Mouse (Mus musculus) gastrocnemius, postnatal 25 days (tissue): ENCODE data around the gene Tnrc6b. TPM values are rescaled to one million over a fixed set of nuclear protein-coding genes. Genes with fewer than 3 reads are reported as not detected.
"Not testable (repeated sequence)": the region's sequence is repeated elsewhere in the genome, so short reads cannot be mapped to it uniquely, and the experiment has no call there.

Experiments
- DNase-seq: peaks from one replicate; pipeline ENCODE4 v3.0.0; 2022
- total RNA-seq, 2 experiments: library from RNA; stranded (reverse); gene quantifications; 1 replicate in 1 of 2; 2 replicates in 1 of 2; pipeline ENCODE4 v1.2.3; 2021

The Tnrc6b gene
- total RNA-seq, 2 experiments from 2014 or later = 43.2 to 43.7 TPM

- no peak for DNase-seq
These were observed 9.4 kb upstream of the Tnrc6b start for GRCm38 (mm10) chr15:80701481-80702257.

- DNase-seq = no peak
These were observed 8.2 kb upstream of the Tnrc6b start for GRCm38 (mm10) chr15:80702910-80703309.

GRCm38 (mm10) chr15:80703495-80703894, 7.6 kb upstream of the Tnrc6b start:
- DNase-seq = no peak

GRCm38 (mm10) chr15:80704267-80704666, 6.8 kb upstream of the Tnrc6b start:
- peak; percentile 73 for DNase-seq

GRCm38 (mm10) chr15:80705828-80706549, 5.1 kb upstream of the Tnrc6b start:
- DNase-seq = peak; percentile 65

- DNase-seq = no peak
These were observed 4.5 kb upstream of the Tnrc6b start for GRCm38 (mm10) chr15:80706596-80706995.

GRCm38 (mm10) chr15:80707088-80707487, 4.0 kb upstream of the Tnrc6b start:
- DNase-seq = peak; percentile 52

GRCm38 (mm10) chr15:80709593-80709992, 1.5 kb upstream of the Tnrc6b start:
- peak; percentile 60 for DNase-seq

GRCm38 (mm10) chr15:80710257-80710607, 881 bp upstream of the Tnrc6b start:
- no peak for DNase-seq

- DNase-seq = peak; percentile 66
These were observed 463 bp downstream of the Tnrc6b start for GRCm38 (mm10) chr15:80711401-80712151.

GRCm38 (mm10) chr15:80714299-80714698, 3.2 kb downstream of the Tnrc6b start:
- no peak for DNase-seq

- no peak for DNase-seq
These were observed 5.6 kb downstream of the Tnrc6b start for GRCm38 (mm10) chr15:80716631-80717135.

- DNase-seq = no peak
These were observed 6.3 kb downstream of the Tnrc6b start for GRCm38 (mm10) chr15:80717431-80717830.

GRCm38 (mm10) chr15:80720249-80720648, 9.1 kb downstream of the Tnrc6b start:
- no peak for DNase-seq

GRCm38 (mm10) chr15:80721861-80722260, 10.7 kb downstream of the Tnrc6b start:
- DNase-seq = no peak

- no peak for DNase-seq
These were observed 11.3 kb downstream of the Tnrc6b start for GRCm38 (mm10) chr15:80722366-80722765.

- DNase-seq = no peak
These were observed 18.4 kb downstream of the Tnrc6b start for GRCm38 (mm10) chr15:80729477-80729876.

- no peak for DNase-seq
These were observed 19.9 kb downstream of the Tnrc6b start for GRCm38 (mm10) chr15:80731043-80731442.

GRCm38 (mm10) chr15:80731511-80731910, 20.4 kb downstream of the Tnrc6b start:
- DNase-seq = no peak

GRCm38 (mm10) chr15:80732266-80733030, 21.3 kb downstream of the Tnrc6b start:
- no peak for DNase-seq

GRCm38 (mm10) chr15:80735300-80735699, 24.2 kb downstream of the Tnrc6b start:
- DNase-seq = no peak

GRCm38 (mm10) chr15:80735708-80736107, 24.6 kb downstream of the Tnrc6b start:
- not testable (repeated sequence) for DNase-seq
